Mouse (Mus musculus) cerebellum, adult 2 months (tissue): ENCODE measurements around the gene Ncbp1.

Experiments used
- CTCF ChIP-seq: fragments of 200-500 bp; IDR thresholded peaks from 2 replicates; pipeline ENCODE4 v1.5.1; 2011; ENCODE audit warnings: low read depth, mild to moderate bottlenecking, control low read depth, low read length, moderate library complexity, borderline replicate concordance; ENCODE audit not compliant: insufficient read depth
- POLR2A ChIP-seq: fragments of 200-500 bp; IDR thresholded peaks from 2 replicates; pipeline ENCODE4 v1.6.1; 2011; ENCODE audit warnings: low read length, control low read depth, borderline replicate concordance; ENCODE audit not compliant: insufficient read depth

DNA sequence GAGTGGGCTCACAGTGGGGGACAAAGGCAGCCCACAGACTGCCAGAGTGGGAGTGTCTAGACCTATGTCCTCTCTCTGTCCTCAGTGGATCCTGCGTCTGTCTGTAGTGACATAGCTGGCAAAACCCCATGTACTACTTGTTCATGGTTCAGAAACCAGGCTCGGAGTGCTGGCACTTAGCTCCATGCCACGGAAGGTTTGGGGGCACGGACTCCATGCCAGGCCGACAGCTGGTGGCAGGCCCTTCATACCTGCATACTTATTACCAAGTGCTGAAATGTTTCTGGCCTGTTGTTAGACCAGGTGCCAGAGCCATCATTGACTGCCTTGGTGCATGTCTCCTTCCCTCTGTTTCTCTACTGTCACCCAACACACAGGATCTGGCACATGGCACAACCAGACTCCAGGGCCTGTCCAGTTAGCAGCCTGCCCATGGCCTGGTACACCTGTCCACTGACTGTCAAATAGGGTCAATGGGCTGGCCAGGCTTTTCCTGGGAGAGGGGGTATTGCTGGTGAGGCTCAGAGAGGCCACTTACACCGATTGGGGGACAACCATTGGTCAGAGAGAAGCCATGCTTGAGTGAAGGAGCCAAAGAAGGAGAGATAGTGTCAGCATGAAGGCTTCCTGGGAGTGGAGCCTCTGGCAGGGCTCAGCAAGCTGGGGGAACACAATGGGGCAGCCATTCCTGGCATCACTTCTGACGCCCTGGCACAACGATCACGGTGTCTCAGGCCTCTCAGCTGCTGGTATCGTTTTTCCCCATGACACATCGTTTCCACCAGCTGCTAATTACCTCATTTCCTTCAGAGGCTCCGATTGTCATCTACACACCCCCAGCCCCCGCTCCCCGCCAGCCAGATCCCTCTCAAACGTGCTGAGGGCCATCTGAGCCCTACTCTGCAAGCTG, 43.2 kb upstream of the Ncbp1 start:
- TF ChIP-seq CTCF = no peak
- TF ChIP-seq POLR2A = no peak
